Mouse (Mus musculus) natural killer cell, adult 2 months (primary cell): Measurements from ENCODE around the gene Sos1.
A peak's percentile ranks its signal among the peaks of the same experiment; 100 is the strongest.

Experiments used
- DNase-seq, 2 experiments: peaks; one replicate each; pipeline ENCODE4 v3.0.0; 2022; ENCODE audit warnings: low spot score in 2 of 2

The Sos1 gene

DNA sequence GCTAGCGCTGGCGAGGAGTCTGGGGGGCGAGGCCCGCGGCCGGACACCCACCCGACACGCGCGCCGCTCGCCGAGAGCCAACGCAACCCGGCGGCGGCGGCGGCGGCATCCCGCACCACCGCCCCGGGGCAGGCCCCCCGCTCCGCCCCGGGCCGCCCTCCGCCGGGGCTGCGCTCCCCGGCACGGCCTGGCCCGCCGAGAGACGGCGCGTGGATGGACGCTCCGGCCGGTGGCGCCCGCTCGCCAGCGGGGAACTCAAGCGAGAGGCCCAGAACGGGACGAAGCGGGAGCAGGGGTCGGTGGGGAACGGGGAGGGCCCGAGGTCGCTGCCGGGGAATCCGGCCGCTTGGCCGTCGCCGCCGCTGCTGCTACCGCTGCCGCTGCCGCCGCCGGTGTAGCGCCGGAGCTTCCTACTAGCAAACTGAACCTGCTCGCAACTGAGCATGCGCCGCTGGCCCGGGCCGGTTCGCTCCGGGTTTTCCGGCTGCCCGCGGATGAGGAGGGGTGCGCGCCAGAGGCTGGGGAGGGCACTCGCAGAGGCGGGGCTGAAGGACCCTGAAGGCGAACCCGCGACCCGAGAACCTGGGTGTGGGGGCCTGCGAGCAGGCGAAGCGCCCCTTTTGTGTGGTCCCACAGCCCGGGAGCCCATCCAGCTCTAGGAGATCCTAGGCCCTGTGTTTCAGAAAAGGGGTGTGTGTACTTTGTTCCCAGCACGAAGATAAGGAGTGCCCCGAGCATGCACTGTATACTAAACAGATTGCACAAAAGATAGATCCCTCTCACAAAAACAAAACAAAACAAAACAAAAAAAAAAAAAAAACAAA is at the start of gene Sos1:
Gene Sos1 (minus strand): TSS at position 423 of the 824 bp plus-strand sequence.
- peak; percentile 88 to 92 for DNase-seq

DNA sequence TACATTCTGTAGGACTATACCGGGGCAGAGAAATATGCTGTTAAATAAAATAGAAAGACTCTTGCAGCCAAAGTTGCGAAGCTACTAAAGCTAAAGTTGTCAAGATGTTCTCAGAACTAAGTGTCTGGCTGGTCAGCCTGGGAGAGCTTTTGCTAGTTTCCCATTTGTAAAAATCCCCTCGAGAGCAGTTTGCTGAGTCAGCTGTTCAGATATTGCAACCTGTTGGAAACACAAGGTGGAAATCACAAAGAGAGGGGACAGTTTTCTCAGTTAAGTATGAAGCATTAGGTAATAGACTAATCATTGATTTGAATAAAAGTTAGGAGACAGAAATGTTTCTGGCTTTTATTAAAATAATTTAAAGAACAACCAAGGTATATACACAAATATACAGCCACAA is 43.0 kb upstream of the Sos1 start:
- no peak for DNase-seq

DNA sequence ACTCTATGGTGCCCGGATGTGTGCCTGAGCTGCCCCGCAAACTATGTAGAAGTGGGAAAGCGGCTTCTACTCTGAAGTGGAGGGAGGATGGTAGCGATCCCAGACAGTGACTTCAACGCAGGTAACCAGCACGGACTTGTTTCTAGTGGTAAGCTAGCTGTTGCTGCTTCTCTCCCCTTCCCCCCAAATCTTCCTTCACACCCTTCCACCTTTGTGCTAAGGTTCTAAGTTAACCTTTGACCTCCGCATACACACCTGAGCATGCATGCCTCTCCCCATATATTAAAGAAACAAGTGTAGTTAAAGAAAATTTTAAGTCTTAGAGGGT is 41.9 kb upstream of the Sos1 start:
- no peak for DNase-seq

DNA sequence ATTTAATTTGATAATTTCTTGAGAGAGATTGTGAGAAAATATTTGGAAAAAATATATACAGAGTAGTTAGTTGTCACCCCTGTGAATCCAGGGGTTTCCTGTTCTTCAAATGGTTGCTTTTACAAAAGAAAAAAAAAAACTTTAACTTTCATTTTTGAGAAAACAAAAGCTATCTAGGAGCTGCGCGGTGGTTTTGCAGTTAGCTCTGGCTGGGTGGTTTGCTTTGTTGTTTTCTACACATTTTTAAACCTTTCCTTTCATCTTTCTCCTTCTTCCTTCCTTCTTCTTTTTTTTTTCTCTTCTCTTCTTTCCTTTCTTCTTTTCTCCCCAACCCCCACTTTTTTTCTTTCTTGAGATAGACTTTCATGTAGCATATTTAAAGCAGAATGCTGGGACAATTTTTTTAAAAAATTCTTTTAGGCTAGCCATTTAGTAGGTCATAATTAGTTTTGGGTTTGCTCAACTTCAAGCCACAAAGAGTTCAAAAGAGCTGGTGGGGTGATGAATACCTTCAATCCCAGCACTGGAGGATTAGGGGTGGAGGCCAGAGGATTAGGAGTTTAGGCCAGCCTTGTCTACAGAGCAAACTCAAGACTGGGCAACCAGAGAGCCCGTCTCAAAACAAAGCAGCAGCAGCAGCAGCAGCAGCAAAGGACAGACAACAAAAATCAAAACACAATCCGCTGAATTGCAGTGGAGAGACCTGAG is 41.4 kb upstream of the Sos1 start:
- DNase-seq = no peak

DNA sequence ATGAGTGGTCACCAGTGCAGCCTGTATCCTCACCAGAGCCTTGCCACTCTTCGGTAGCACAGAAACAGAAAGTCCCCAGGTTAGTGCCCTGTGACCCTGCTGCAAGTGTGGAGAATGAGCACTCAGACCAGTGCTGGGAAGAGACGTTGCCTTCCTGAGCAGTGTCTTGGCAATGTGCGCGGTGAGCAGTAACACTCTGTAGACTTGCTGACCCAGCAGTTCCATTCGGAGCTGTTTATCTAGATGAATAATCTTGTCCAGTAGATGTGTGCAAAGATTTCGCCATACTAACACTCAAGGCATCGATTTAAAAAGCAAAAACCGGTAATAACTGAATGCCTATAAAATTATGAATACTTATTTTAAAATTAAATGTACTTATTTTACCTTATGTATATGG is 40.3 kb upstream of the Sos1 start:
- DNase-seq = no peak

- DNase-seq = no peak
Measured at GRCm38 (mm10) chr17:80518811-80519210, 38.6 kb upstream of the Sos1 start.

DNA sequence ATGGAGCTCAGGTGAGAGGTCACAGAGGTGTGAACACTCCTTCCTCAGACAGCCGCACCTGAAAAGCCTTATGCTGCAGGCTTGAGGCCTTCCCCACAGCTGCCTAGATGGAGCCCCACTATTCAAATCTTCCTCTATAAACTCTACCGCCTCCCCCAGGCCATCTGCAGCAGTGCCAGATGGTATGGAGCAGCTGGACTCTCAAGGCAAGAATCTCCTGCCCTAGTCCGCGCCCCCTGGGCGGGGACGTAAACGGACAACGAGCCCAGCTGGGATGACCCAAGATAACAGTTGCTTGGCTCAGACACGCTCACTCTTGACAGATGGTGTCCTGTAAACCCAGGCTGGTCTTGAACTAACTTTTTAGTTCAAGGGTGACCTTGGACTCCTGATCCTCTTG is 37.0 kb upstream of the Sos1 start:
- no peak for DNase-seq

GRCm38 (mm10) chr17:80515956-80516355 is 35.7 kb upstream of the Sos1 start:
- DNase-seq = no peak

DNA sequence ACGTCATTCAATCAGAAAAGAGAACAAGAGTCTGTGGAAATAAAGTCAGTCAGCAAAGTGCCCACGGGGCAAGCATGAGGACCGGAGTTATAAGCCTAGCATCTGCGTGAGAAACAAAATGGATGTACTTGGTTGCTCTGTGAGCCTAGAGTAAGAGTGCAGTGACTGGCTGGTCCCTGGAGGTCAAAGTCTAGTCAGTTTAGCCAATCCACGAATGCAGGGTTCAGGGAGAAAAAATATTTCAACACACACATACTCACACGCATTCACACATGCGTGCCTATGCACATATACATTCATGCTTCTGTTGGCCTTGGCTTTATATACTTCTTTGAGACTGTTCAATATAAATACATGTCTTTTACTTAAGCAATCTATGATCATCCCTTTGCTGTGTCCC is 35.3 kb upstream of the Sos1 start:
- no peak for DNase-seq

DNA sequence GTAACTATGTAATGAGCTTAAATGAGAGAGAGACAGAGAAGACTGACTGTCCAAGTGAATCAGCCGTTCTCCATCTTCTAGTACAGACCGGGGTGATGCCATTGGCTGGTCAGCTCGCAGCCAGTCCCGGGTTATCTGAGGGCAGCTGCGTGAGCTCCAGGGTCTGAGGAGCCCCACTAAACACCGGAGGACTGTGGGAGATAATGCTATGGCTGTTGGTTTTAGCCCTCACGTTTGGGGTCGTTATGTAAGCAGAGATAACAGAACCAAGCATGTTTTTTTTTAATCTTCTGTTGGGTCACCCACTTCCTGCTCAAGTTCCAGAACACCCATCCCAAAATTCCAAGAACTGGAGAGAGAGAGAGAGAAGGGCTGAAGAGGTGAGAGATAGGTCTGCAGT is 33.5 kb upstream of the Sos1 start:
- DNase-seq = no peak

DNA sequence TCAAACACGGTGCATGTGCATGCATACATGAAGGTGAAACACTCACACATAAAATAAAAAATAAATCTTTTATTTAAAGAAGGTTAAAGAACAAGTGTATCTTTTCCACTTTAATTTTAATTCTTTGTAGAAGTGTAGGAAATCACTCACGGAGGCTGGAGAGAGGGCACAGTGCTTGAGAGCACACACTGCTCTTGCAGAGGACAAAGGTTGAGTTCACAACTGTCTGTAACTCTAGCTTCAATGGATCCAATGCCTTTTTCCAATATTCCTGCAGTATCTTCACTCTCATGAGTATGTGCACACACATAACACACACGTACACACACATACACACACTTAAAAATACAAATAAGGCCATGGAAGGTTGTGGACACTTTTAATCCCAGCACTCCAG is 30.2 kb upstream of the Sos1 start:
- no peak for DNase-seq

DNA sequence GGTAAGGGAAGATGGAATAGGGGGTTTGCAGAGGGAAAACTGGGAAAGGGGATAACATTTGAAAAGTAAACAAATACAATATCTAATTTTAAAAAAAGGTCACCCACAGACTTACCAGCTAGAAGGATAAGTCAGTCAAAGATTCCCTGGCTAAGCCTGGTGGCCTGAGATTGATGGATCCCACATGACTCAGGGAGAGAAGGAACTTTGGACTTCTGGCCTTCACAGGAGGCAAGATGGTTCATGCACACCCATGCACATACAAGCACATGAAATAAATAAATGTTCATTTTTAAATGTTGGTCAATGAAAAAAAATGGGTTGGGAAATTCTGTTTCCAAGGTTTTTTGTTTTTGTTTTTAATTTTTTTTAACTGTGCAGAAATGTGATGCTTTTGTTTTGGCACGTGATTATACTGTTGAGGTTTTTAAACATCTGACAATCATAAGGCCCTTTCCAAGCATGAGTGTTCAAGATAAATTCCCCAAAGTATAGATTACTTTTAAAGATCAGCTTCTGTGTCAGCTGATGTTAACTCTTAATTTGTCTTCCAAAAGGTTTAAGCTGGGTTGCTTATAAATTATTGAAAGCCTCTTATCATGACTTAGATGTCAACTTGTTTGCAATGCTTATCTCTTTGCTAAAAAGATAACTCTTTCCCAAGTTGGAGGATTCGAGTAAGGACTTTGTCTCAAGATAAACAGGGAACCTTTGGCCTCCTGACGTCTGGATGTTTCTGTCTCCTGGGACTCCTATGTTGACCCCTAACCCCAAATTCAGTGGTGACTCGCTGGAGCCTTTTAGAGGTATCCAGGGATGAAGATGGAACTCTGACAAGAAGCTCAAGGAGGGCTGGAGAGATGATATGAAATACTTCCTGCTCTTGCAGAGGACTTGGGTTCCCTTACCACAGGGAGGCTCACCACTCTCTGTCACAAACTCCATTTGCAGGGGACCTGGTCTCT is 29.5 kb upstream of the Sos1 start:
- DNase-seq = no peak

DNA sequence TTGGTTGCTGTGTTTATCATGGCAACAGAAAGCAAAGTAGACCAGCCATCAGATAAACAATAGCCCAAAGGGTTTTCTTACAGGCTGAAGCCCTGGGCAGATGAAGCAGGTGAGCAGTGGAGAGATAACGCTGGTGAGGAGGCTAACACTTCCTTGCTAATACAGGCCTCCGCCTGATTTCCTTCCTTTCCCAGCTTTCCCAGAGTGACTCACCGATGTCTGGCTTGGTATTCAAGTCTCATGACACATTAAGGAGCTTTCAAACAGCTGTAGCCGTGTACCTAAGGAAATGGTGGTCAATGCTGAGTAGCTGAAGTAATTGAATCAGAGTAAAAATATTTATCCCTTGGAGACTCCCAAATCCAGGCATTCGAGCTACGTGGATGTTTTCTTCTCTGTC is 25.5 kb upstream of the Sos1 start:
- no peak for DNase-seq

- DNase-seq = no peak
Measured at GRCm38 (mm10) chr17:80505342-80505741, 25.1 kb upstream of the Sos1 start.

DNA sequence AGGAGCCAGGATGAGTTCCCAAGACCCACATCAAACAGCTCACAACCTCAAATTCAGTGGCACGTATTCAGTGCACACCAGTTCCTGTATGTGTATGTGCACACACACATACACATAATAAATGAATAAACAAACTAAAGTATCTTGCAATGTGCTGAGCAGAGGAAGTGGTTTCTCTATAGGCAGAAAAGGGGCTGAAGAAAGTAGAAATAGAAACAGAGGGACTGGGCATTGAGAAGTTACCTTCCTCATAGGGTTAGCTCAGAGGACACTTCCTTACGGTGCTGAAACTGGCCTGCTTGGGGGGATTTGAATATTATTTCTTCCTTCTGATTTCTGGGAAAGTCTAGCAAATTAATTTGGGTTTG is 21.5 kb upstream of the Sos1 start:
- no peak for DNase-seq

DNA sequence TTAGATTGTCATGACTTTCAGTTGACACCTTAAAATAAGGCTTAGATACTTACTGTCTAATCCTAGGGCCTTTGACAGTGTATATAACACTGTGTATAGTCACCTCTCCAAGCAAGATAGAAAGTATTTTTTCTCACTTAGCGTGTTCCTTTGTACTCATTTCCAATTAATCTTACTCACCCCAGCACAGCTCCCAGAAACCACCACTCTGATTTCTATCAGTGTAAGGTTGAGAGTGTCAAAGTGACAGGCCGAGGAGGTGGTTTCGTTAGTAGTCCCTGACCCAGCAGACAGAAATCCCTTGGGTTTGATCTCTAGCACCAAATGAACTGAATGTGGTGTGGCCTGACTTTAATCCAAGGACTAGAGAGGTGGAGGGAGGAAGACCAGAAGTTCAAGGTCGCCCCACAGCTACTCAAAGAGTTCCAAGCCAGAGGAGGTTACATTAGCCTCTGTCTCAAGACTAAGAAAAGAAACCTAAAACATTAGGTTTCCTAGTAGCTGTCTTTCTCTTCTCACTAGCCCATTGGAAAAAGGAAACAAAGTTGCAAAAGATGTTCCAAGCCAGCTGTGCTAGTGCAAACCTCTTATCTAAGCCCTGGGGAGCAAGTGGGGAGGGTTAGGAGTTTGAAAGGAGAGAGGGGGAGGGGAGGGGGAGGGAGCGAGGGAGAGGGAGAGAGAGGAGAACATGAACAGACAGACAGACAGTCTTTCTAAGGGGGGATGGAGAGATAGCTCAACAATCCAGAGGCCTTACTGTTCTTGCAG is 21.0 kb upstream of the Sos1 start:
- DNase-seq = peak in 1 of 2 experiments; percentile 35

DNA sequence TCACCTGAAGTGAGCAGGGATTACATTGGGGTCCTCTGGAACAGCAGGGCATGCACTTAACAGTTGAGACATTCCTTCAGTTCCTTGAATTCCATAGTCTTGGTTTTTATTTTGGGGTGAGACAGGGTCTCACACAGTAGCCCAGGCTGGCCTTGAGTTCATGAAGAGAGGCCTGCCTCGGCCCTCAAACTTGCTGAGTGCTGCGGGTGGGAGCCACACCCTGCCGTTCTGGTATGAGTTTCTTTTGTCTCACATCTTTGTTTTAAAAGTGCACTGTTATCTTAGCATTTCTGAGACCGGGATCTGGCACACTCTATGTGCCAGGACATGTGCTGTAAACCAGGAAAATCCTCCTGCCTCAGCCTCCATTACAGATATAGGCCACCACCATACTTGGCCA is 19.8 kb upstream of the Sos1 start:
- DNase-seq = no peak

- DNase-seq = no peak
Measured at GRCm38 (mm10) chr17:80498600-80499268, 18.5 kb upstream of the Sos1 start.

GRCm38 (mm10) chr17:80497183-80497601 is 16.9 kb upstream of the Sos1 start:
- no peak for DNase-seq

DNA sequence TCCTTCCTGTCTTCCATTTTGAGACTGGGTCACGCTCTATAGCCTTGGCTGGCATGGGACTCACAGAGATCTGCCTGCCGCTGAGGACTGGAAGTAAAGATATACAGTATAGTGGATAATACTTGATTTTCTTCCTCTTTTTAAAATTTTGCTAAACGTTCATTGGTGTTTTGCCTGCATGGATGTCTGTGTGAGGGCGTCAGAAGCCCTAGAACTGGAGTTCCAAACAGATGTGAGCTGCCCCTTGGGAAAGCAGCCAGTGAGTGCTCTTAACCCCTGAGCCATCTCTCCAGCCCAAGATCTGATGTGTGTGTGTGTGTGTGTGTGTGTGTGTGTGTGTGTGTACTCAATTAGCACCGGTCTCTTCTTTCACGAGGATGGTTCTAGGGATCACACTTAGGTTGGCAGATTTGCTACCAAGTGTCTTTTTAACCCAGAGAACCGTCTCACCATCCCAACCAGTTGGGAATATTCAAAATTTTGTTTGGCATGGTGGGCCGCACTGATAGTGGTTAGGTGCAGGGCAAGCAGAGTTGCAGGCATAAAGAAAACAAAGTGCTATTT is 16.4 kb upstream of the Sos1 start:
- no peak for DNase-seq

GRCm38 (mm10) chr17:80496185-80496584 is 15.9 kb upstream of the Sos1 start:
- no peak for DNase-seq
